Mouse (Mus musculus) cerebellum, postnatal 25 days (tissue): ENCODE results near the gene Gm20662.
A peak's percentile ranks its signal among the peaks of the same experiment; 100 is the strongest.
"Not testable (repeated sequence)": the region's sequence is repeated elsewhere in the genome, so short reads cannot be mapped to it uniquely, and the experiment has no call there.

ENCODE experiments used
- DNase-seq, 2 experiments: peaks; one replicate each; pipeline ENCODE4 v3.0.0; 2021; ENCODE audit warnings: mixed read lengths in 2 of 2

The Gm20662 gene

GRCm38 (mm10) chr9:108013577-108013976 lies 17.4 kb downstream of the Gm20662 start:
- DNase-seq, result not testable (repeated sequence)

- DNase-seq, result no peak
Measured at GRCm38 (mm10) chr9:108017127-108017526, 21.0 kb downstream of the Gm20662 start.

DNA sequence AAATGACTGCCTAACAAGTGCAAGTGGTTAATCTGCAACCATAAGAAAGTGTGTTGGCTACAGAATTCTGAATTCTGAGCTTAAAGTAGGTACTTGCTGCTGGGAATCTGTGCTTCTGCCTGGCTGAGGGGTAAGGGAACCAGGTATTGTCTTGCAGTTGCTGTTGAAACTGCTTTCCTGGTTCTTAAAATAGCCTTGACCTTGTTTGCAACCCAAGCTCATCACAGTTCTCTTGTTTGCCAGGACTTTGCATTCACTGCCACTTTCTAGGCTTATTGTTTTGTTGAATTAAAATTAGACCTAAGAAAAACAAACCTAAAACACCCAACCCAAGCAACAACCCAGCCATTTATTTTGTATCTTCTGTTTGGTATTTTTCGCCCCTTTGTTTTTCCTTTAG lies 24.6 kb downstream of the Gm20662 start:
- DNase-seq, result no peak

DNA sequence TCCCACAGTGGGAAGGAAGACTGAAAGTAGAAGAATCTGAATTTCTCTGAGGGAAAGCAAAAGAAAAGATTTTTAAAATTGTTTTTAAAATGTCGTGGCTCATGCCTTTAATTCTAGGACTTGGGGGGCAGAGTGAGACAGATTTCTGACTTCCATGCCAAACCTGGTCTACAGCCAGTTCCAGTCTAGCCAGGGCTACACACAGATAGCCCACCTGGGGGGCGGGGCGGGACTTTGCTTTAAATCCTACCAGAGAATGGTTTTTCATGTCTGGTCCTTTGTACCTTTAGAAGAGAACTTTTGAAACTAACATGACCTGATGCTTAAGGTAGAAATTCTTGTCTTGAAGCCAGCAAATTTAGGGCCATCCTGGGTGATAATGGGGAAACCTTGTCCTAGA lies 27.1 kb downstream of the Gm20662 start:
- DNase-seq, result peak in 1 of 2 experiments; percentile 57

- DNase-seq, result no peak
Measured at GRCm38 (mm10) chr9:108026584-108026983, 30.4 kb downstream of the Gm20662 start.

GRCm38 (mm10) chr9:108027867-108028266 lies 31.7 kb downstream of the Gm20662 start:
- DNase-seq, result no peak

GRCm38 (mm10) chr9:108032126-108032525 lies 36.0 kb downstream of the Gm20662 start:
- no peak for DNase-seq

DNA sequence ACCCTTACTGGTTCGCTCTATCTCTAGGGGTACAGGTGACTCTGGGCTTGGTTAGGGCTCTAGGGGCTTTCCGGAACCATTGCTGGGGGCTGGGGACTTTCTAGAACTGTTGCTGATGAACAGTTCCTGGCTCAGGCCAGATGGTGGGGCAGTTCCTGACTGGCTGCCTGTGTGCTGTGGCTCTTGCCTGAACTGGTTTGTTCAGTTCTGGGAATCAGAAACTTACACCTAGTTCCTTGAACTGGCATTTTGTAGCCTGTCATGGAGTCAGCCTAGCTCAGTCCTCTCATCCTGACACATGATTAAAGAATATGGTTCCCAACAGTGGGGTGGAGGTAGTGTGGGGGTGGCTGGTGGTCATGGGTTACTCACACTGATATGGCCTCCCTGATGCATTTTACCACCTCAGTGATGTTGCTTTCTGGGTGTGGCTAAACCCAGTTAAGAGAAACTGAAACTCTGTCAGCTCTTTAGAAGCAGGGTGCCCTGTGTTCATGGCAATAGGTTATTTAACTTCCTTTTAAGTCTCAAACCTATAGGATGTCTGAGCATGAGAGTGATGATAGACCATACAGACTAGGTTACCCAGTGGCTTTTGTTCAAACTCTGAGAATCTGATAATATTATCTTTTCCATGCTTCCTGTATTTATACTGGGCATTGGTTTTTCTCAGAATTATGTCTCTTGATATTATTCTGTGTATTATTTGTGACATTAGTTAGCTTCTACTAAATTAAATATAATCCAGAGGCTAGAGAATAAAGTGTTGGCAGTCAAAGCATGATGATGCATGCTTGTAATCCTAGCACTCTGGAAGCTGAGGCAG lies 39.4 kb downstream of the Gm20662 start:
- DNase-seq, result no peak

DNA sequence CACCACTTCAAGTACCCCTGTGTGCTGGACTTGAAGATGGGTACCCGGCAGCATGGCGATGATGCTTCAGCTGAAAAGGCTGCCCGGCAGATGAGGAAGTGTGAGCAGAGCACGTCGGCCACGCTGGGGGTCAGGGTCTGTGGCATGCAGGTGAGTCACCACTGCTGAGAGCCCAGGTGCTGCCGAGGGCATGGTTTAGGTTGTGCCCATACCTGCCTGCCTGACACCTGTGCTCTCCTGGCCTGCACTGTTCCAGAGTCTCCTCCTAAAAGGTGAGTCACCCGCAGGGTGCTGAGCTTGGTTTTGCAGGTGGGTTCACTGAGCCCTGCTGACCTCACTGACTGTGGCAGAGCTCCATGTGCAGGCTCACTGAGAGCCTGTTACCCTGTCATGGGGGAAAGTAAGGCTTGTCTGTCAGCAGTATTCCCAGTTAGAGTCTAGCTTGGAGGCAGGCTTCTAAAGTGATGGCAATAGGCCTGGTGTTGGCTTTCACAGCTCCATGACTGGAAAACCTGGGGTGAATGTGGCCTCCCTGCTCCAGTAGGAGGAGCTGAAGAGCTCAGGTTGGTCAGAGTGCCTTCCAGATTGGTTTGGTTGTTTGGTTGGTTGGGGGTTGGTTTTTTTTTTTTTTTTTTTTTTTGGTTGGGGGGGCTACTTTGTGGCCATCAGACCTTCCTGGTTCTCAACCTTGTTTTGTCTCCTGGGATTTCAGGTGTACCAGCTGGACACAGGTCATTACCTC lies 48.8 kb downstream of the Gm20662 start:
- DNase-seq, result no peak

- no peak for DNase-seq
Measured at GRCm38 (mm10) chr9:108046582-108046981, 50.4 kb downstream of the Gm20662 start.

- DNase-seq, result peak in 1 of 2 experiments; percentile 32
Measured at GRCm38 (mm10) chr9:108047601-108048565, 51.7 kb downstream of the Gm20662 start.

DNA sequence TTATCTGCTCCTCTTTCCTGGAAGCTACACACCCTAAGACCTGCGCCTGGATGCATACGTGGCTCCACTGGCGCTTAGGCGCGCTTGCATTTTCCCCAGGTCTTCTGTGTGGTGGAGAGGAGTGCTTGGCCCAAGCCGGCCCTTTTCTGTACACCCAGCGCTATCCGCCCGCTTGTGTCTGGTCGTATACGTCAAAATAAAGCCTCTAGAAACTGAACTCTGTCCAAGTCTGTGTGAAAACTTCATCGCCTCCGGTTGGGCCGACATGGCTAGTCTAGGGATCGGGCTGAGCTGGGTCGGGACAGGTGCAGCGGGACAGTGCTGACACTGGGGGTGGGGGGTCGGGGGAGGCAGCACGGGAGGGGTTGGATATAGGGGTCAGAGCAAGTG lies 52.4 kb downstream of the Gm20662 start:
- no peak for DNase-seq

DNA sequence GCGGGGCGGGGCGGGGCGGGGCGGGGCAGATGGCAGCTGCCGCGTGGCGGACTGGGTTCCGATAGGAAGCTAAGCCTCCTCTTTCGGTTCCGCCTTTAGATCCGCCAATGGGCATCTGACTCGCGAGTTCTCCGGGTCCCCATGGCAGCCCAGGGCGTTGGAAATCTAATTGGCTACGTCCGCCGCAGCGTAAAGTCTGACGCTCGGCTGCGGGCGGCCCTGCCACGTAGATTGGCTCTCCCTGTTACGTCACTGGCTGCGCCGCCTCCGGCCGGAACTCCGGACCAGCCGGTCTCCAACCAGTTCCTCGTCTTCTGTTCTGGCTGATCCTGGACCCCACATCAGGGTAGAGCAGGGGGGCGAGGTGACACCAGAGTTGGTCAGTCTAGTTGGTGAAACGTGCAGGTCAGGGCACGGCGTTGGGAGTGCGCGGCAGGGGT lies 52.9 kb downstream of the Gm20662 start, which contains the start of gene Gmppb:
TSS of gene Gmppb (plus strand) at position 227 of the 440 bp plus-strand sequence.
- peak; percentile 95 to 96 for DNase-seq

- DNase-seq, result no peak
Measured at GRCm38 (mm10) chr9:108049561-108050251, 53.6 kb downstream of the Gm20662 start.

DNA sequence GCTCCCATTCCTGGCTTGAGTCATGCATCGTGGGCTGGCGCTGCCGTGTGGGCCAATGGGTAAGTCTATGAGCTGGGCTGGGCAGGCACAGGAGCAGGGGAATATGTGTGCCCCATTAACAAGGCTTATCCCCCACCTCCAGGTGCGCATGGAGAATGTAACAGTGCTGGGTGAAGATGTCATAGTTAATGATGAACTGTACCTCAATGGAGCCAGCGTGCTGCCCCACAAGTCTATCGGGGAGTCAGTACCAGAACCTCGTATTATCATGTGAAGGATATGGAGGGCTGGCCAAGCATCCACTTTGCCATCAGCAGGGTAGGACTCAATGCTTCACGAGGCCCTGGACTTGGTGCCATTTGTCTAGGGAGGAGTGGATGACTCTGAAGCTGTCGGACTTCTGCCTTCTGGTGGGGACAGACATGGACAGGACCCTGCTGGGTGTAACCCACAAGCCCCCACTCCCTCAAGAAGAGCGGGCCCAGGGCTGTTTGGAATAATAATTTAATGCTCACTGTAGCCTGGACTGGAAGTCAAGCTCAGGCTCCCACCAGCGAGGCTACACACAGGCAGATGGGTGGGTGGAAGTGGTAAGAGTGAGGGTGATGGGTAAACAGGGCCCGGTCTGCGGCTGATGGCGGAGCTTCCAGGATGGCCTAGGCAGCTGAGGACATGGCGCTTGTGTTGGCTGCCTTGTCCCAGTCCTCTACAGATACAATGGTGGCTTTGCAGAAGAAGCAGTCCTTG lies 55.2 kb downstream of the Gm20662 start:
- peak; percentile 19 to 34 for DNase-seq

DNA sequence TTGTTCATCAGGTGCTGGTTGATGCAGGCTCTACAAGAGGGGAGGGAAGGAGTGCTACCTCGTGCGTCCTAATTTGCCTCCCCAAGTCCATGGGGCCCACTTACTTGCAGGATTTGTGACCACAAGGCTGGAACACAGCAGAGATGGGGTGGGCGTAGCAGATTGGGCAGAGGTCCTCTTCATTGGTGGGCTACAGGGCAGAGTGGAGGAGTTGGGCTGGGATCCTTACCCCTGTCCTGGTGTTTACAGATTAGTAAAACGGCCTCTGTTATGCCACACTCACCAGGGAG lies 55.7 kb downstream of the Gm20662 start:
- peak in 1 of 2 experiments; percentile 27 for DNase-seq

GRCm38 (mm10) chr9:108052411-108052810 lies 56.3 kb downstream of the Gm20662 start:
- DNase-seq, result no peak

GRCm38 (mm10) chr9:108052885-108053664 lies 56.9 kb downstream of the Gm20662 start, which contains the start of gene Amigo3:
Gene Amigo3 (plus strand): TSS chr9:108053159.
- peak; percentile 94 to 96 for DNase-seq

GRCm38 (mm10) chr9:108053665-108054225 lies 57.6 kb downstream of the Gm20662 start:
- peak; percentile 30 to 53 for DNase-seq
